Mouse (Mus musculus): ENCODE results near the gene Csmd2.

Gene Csmd2

DNA sequence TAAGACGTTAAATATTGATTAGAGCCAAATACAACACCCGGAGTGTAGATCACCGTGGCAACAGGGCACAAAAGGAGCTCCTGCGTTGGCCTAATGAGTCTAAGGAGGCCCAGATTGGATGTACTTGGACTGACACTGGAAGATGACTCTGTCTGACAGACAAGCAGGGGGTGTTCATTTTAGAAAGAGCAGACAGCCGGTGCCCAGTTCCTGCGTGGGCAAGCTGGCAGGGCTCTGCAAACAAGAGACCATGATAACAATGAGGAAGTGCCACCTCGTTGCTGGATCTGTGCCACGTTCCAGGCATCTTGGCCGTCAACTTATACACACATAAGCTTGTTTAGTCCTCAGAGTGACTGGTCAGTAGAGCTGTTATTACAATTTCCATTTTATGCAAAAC lies 342.9 kb downstream of the Csmd2 start:
- peak; percentile 38 to 58 for DNase-seq (ENCODE audit: low spot score in 2 of 2)

DNA sequence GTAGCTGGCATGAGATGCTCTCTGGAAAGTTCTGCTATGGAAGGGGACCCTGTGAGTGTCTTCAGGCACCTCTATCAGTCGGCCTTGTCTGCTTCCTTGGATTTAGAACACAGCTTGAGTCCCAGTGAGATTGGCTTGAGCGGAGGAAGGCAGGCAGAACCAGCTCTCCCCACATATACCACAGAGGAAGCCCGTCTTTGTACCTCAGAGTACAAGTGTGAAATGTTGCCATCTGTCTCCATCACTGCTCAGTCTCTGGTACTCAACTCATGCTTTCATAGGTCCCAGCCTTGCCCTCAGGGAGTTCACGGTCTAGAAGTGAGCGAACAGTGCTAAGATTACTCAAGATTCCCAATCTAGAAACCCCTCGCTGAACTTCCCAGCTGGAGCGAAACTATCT lies 352.8 kb downstream of the Csmd2 start:
- no peak for DNase-seq (ENCODE audit: low spot score in 2 of 2)

DNA sequence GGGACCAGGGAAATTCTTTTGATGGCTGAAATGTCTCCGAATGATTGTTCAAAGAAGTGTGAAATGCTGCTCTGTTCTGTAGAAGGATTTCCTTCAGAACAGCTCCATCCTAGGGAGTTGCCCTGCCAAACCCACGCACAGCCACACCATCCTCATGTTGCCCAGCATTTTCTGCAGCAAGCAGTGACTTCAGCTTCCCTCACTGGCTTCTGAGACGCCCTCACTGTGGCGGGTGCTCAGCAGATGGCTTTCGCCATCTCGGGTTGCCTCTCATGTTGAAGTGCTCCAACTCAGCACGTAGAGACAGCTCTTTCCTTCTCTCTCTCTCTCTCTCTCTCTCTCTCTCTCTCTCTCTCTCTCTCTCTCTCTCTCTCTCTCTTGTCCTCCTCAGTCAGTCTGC lies 353.7 kb downstream of the Csmd2 start:
- peak in 1 of 2 experiments; percentile 55 for DNase-seq (ENCODE audit: low spot score in 2 of 2)

DNA sequence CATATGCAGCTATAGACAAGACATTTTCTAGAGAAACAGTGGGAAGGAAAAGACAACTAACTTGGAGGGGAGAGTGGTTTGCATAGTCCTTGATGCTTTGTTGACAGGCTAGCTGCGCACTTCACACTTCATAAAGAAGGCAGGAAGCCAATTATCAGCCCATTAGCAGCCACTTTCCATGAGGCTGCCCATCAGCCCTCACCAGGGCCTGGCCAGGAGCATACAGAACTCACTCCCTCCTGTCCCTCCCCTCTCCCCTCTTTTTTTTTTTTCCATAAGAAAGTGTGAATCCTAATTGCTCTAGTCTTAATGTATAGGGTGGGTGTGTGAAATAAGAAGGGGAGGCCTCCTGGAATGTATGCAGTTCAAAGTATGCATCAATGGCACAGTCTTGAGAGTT lies 354.6 kb downstream of the Csmd2 start:
- DNase-seq (ENCODE audit: low spot score in 2 of 2): no peak

DNA sequence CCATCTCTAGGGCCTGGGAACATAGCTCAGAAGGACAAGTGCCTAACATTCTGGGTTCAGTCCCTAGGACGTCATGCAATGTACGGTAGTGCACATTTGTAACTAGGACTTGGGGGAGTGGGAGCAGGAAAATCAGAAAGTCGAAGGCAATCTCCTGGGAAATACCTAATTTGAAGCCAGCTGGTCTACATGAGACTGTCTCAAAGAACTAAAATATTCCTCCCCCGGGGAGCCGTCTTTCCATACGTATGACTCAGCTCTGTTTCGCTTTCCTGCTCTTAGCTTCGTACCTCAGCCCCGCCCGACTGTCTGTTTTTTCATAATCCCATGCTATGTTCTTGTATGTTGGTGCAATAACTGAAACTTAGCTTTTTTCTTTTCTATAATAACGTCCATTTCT lies 371.1 kb downstream of the Csmd2 start:
- peak; percentile 41 to 76 for DNase-seq (ENCODE audit: low spot score in 2 of 2)

DNA sequence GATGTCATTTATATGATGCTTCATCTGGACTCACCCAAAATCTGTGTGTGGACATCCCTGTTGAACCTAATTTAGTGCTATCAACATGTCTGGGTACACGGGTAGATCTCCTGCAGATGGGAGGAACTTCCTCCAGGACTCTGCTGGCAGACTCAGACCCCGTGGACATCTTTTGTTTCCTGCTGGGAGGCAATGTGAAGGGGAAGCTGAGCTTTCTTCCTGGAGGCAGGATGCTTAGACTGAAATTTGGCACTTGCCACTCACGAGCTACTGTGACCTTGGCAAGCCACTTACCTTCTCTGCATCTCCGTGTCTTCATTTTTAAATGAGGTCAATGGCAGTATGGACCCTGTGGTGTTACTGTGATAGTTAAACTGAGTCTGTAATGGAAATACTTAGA lies 378.2 kb downstream of the Csmd2 start:
- no peak for DNase-seq (ENCODE audit: low spot score in 2 of 2)

DNA sequence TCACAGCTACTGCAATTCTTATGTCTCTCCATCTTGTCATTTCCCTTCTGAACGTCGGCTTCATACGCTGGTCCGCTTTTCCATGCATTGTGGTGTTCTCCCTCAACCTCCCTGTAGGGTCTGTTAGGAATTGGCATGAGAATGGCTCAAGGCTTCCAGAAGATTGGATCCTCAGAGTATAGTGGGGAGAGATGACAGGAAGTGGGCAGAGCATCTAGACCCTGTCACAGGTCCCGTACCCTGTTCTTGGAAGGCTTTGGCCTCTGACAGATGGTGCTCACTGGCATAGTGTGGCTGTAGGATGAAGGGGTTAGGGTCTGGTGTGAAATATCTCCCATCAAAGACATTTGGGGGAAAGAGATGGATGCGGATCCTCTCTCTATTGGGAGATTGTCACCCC lies 380.4 kb downstream of the Csmd2 start:
- DNase-seq (ENCODE audit: low spot score in 2 of 2): no peak

DNA sequence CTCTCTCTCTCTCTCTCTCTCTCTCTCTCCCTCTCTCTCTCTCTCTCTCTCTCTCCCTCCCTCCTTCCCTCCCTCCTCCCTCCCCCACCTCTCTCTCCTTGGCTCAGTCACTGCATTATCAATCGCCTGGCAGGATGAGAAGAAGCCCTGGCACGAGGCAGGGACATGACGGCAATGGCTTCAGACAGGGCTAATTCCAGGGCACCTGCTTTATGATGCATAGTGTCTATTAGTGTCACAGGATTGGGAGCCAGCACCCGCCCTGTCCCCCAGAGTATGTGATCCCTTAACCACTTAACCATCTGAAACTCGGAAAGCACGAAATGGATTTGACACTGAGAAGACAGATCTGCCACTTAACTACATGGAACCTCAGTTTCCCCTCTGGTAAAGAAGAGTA lies 384.1 kb downstream of the Csmd2 start:
- DNase-seq (ENCODE audit: low spot score in 2 of 2): no peak

DNA sequence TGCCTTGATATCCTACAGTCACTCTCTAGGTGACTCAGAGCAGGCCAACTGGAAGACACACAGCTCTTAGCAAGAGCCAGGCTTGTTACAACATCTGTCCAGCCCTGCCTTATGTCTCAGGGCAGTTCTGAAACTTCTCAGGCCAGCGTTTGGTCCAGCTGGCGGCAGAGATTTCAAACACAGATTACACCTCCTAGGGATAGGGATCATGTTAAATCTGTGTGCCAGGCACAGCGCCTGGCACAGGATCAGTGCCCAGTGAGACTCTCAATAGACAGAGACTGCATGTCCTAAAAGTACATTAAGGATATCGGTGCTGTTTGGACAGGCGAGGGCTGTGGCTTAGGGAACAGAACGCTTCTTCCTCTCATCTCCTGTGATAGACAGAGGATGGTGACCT lies 385.5 kb downstream of the Csmd2 start:
- DNase-seq (ENCODE audit: low spot score in 2 of 2): no peak

DNA sequence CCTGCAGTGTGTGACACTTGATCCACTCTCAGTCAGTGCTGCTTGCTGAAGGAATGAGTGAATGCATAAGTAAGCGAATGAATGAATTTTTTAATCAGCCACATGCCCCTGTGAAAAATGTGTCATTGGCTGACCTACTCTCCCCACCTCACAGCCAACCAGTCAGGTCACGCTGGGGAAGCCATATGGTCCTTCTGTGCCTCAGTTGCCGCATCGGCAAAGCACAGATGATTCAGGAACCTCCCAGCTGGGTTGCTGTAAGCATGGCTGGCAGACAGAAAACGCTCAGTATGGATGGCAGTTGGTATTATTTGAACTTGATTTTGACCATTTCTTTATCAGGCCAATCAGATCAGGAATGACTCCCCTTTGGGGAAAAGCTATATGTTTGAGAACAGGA lies 386.4 kb downstream of the Csmd2 start:
- no peak for DNase-seq (ENCODE audit: low spot score in 2 of 2)

DNA sequence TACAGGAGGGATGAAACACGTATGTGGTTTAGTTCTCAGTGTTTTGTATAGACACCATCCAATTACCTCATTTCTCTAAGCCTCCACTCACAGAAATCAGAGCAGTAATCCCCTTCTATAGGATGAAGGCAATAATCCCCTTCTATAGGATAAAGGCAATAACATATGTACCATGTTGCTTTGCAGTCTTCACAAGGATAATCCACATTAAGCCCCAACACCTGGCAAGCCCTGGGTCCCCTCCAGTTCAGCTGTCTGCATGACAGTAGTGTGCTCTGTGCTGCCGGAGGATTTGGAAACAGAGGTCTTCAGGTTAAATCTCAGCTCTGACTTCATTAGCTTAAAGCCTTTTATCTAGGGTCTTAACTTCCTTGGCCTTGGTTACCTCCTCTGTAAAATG lies 391.3 kb downstream of the Csmd2 start:
- DNase-seq (ENCODE audit: low spot score in 2 of 2): no peak

DNA sequence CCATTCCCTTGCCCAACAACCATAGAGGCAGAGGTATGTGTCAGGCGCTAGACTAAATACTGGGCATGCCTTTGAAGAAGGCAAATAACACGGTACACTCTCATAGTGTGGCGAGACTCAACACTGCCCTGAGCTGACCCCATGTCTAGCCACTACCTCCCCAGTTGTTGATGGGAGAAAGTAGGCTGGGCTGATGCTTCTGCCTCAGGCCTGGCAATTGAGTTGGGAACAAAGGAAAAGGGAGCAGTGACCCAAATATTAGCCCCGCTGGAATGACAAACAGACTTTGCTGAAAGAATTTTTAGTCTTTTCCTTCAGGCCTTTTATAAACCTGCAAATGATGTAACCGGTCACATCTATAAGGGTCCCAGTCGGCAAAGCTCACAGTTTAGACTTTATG lies 393.7 kb downstream of the Csmd2 start:
- DNase-seq (ENCODE audit: low spot score in 2 of 2): no peak

DNA sequence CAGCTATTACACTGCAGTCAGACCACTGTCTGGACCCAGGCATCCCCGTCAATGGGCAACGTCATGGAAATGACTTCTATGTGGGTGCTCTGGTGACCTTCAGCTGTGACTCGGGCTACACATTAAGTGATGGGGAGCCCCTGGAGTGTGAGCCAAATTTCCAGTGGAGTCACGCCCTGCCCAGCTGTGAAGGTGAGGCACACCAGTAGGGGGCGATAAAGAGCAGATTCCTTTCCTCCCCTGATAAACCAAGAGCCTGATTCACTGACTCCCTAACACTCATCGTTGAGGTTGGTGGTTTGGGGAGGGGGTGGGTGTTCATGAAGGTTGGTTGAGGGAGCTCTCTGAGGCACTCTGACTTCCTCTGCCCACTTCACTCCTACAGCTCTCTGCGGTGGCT lies 396.1 kb downstream of the Csmd2 start:
- DNase-seq (ENCODE audit: low spot score in 2 of 2): no peak

DNA sequence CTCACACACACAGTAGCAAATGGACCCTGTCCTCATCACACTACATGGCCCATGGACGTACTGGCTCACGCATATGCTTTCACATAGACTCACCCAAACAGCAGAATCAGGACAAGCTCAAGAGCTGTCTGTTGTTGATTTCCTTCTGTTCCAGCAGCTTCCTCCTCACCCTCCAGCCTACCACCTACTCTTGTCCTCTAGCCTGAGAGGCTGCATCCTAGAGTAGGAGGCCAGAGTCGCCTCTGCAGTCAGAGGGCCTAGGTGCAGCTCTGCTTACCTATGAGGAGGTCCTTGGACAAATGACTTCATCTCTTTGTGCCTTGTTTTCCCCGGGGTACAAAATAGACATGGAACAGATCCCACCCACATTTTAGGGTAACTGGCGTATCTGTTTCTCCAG lies 403.8 kb downstream of the Csmd2 start:
- no peak for DNase-seq (ENCODE audit: low spot score in 2 of 2)

DNA sequence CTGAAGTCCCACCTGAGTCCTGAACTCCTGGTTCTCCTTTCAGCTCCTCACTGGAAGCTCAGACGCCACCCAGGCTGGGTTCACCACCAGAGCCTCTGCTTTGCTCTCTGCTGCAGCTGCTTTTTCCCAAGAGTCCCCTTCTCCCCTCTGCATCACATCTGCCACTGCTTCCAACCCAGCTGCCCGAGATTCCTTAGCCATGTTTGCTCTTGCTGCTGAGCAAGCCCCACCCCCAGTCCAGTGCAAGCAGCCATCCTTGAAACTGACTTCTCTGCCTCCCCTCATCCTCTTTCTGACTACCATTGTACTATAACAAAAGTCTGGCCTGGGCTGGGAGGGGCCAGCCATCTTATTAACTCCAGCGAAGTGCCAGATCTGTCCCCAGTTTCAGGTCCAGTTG lies 404.6 kb downstream of the Csmd2 start:
- DNase-seq (ENCODE audit: low spot score in 2 of 2): no peak

DNA sequence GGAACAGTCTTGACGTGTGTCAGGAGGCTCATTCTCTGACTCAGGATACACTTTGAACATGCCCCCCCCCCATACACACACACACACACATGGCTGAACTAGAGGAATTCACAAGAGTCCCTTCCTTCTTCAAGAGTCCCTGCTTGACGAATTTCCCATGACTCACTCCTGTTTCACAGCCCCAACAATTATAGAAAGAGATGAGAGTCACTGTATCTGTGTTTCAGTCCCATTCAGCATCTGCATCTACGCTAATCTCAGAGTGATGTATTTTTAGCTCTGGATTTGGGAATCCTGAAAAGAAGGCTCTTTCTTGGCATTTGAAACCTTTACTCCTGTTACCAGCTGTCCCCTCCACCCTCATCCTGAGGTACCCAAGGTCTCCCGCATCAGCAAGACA lies 406.2 kb downstream of the Csmd2 start:
- DNase-seq (ENCODE audit: low spot score in 2 of 2): no peak

DNA sequence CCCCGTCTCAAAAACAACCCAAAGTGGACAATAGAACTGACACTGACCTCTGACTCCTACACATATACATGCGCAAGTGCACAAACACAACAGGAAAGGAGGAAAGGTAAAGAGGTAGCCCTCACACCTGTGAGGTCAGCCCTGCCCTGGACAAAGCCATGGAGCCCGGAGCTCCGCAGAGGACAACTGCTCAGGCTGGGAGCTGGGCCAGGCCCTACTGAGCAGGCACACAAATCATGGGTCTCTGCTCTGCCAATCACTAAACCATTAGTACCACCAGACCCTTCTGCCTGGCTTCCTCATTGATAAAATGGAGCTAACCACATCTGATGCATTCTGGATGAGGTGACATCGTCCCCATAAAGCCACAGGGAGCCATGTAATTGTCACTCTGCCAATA lies 409.0 kb downstream of the Csmd2 start:
- no peak for DNase-seq (ENCODE audit: low spot score in 2 of 2)

DNA sequence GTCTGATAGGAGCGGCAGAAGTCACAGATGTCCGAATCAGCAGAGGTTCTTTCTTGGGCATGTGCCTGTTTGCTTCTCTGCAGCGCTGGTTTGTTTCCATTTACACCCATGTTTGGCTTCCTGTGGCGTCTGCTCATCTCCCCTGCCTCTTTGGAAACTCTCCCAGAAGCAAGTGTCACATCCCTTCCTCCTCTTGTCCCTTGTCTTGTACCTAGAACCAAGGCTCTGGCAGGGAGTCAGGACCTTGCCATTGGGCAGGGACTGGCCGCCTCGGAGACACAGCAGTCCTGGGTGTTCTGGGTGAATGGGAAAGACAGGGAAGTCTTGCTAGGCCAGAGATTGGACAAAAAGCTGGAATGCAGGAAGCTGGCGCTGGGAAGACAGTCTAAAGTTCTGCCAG lies 410.1 kb downstream of the Csmd2 start:
- no peak for DNase-seq (ENCODE audit: low spot score in 2 of 2)

DNA sequence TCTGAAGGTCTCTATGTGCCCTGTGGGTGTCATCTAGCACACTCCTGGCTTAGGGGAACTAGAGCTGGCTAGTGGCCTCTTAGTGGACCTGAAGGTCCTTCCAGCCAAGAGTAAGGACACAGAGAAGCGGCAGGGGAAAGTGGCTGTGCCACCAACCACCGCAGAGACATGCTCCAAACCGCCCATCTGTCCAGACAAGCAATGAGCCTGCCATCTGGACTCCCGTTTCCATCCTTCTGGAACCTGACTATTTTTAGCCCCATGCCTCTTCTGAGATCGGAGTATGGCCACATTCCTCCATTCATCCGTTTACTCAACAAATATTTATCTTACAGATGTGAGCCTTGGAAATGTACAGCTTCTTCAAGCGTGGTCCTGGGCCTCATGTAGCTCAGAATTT lies 411.3 kb downstream of the Csmd2 start:
- DNase-seq (ENCODE audit: low spot score in 2 of 2): peak; percentile 62 to 80

DNA sequence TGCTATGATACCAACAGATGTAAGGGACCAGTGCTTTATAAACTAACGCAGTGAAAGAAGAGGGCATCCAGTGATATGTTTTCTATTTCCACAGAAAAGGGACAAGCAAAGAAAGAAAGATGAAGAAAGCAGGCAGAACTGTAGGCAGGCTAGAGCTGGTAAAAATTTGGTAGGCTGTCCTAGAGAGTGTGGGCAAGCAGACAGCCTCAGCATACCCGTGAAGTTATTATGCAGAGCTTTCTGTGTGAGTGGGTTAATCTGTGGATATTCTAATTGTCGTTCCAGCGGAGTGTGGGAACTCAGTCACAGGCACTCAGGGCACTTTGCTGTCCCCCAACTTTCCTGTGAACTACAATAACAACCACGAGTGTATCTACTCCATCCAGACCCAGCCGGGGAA lies 412.4 kb downstream of the Csmd2 start:
- peak in 1 of 2 experiments; percentile 41 for DNase-seq (ENCODE audit: low spot score in 2 of 2)

DNA sequence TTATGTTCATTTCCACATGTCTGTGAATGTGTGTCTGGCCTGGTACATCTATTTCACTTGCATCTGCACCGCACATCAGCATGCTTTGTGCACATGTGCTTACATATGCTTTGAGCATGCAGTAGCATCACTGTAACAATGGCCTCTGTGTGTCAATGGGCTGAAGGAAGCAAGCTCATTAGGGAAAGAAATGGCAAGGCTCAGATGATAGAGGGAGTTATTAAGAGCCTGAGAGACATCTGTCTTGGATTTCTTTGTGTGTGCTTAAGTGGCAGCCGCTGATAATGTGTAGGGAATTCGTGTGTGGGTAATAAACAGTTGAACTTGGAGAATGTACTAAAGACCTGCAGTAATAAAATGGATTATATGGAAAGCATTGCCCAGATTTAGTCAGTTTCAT lies 413.9 kb downstream of the Csmd2 start:
- DNase-seq (ENCODE audit: low spot score in 2 of 2): no peak

DNA sequence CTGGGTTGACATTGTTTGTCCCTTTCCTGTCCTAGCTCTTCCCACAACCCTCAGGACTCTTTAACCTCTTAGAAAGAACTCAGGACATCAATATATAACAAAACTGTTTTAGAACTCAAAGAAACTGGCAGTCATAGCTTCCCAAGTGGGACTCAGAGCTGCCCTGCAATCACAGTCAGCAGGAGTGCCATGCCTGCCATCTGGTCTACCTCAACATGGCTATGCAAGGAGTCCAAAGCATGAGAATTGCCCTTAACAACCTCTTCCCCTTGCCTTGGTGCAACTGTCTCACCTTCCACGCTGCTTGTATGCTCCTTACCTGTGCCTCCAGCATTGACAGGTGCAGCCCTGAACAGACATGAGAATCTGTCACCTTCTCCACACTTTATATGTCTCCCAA lies 415.0 kb downstream of the Csmd2 start:
- DNase-seq (ENCODE audit: low spot score in 2 of 2): no peak

DNA sequence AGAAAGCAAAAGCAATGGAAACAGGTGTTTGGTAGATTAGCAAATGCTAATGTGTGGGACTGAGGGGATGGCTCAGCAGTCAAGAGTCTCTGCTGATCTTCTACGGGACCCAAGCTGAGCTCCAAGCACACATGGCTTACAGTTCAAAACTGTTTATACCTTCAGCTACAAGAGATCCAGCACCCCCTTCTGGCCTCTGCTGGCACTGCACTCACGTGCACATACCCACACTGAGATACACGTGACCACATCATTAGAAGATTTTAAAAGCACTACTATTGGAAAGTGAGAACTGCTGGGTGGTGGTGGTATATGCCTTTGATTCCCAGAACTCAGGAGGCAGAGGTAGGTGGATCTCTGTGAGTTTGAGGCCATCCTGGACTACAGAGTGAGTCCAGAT lies 417.9 kb downstream of the Csmd2 start:
- no peak for DNase-seq (ENCODE audit: low spot score in 2 of 2)

DNA sequence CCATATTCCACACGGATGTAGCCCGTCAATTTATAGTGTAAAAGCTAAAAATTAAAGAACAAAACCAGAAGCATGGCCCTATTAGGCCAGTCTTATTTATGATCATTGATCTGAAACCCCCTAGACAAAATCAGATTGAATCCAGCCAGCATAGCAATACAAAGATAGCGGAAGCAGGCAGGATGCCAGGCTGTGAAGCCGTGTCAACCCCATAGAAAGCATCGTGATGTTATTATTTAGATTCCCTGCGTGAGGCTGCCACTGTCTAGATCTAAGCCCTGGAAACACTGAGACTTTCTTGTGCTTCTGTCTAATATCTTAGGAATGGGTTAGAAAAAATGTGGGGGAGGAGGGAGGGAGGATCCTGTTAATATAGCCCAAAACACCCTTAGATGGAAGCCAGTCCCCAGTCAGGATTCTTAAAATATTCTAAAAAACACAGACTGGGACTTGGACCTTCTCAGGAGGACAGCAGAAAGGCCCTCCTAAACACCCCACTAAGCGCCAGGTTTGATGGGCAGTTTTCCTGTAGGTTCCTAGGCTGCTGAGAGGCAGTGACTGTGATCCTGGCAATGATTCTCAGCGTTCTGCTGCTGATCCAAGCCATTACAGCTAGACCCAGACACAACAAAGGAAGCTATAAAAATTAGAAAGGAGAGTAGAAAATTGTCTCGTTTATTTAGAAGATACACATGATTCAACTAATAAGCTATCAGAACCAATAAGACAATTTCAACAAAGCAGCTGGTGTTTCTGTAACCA lies 419.6 kb downstream of the Csmd2 start:
- DNase-seq (ENCODE audit: low spot score in 2 of 2): no peak
